Mouse (Mus musculus) liver, postnatal 0 days (tissue): Measurements from ENCODE around the gene Atf5. TPM values are rescaled to one million over a fixed set of nuclear protein-coding genes. Genes with fewer than 3 reads are reported as not detected.

Experiments
- ATAC-seq: fragments of 200-750 bp; cut with Nextera tagmentation; 2 replicates; pipeline ENCODE4 v1.8.0; 2017; ENCODE audit warnings: mild to moderate bottlenecking, moderate library complexity
- DNase-seq: peaks from one replicate; pipeline ENCODE4 v3.0.0-alpha.2; 2016
- H3K27ac ChIP-seq: fragments of 300-500 bp; sonication (generic); 2 replicates; pipeline ENCODE4 v1.5.1; 2014; ENCODE audit warnings: antibody characterized with exemption, moderate library complexity, mild to moderate bottlenecking, low read depth
- H3K27me3 ChIP-seq: fragments of 300-500 bp; sonication (generic); 2 replicates; pipeline ENCODE4 v1.6.1; 2014; ENCODE audit warnings: low read length, control low read depth, mixed read lengths; ENCODE audit not compliant: insufficient read depth
- H3K36me3 ChIP-seq: fragments of 300-500 bp; sonication (generic); replicated peaks from 2 replicates; pipeline ENCODE4 v1.6.1; 2014; ENCODE audit warnings: mild to moderate bottlenecking, control low read depth, low read length, moderate library complexity, mixed read lengths; ENCODE audit not compliant: insufficient read depth
- H3K4me1 ChIP-seq: fragments of 300-500 bp; sonication (generic); 2 replicates; pipeline ENCODE4 v1.6.1; 2014; ENCODE audit warnings: antibody characterized with exemption, mild to moderate bottlenecking, control low read depth; ENCODE audit not compliant: insufficient read depth
- H3K4me2 ChIP-seq: fragments of 300-500 bp; sonication (generic); 2 replicates; pipeline ENCODE4 v1.6.1; 2014; ENCODE audit warnings: low read depth, mild to moderate bottlenecking, low read length, moderate library complexity, mixed read lengths
- H3K4me3 ChIP-seq: fragments of 300-500 bp; sonication (generic); 2 replicates; pipeline ENCODE4 v1.5.1; 2014; ENCODE audit warnings: low read depth, low read length
- H3K9ac ChIP-seq: fragments of 300-500 bp; sonication (generic); replicated peaks from 2 replicates; pipeline ENCODE4 v1.6.1; 2014; ENCODE audit warnings: mild to moderate bottlenecking, moderate library complexity
- H3K9me3 ChIP-seq: fragments of 300-500 bp; sonication (generic); 2 replicates; pipeline ENCODE4 v1.6.1; 2016; ENCODE audit warnings: mild to moderate bottlenecking, control low read depth, low read length, mixed read lengths
- CTCF ChIP-seq: sonication (generic); IDR thresholded peaks from 2 replicates; pipeline ENCODE4 v1.5.1; 2016; ENCODE audit warnings: antibody characterized with exemption, low read depth
- EP300 ChIP-seq: IDR thresholded peaks from 2 replicates; pipeline ENCODE4 v1.6.1; 2016; ENCODE audit warnings: antibody characterized with exemption, low read depth, mild to moderate bottlenecking
- WGBS: fragments of 180-500 bp; shearing (Covaris S2); extraction: QIAGEN DNeasy Blood & Tissue Kit; methylation state at CpG from one replicate; pipeline ENCODE4 v1.1.7; 2014; ENCODE audit not compliant: insufficient replicate concordance; 5-methylcytosine and 5-hydroxymethylcytosine counted together
- polyA plus RNA-seq: library from polyadenylated mRNA; unstranded; fragments of >200 nt; fragmentation: Nextera tagmentation; extraction: Ambion mirVana; gene quantifications from 2 replicates; pipeline ENCODE4 v1.2.1, GENCODE M21; 2015

Atf5 gene
- polyA plus RNA-seq, 1 experiment from 2014 or later = 66.6 TPM

DNA sequence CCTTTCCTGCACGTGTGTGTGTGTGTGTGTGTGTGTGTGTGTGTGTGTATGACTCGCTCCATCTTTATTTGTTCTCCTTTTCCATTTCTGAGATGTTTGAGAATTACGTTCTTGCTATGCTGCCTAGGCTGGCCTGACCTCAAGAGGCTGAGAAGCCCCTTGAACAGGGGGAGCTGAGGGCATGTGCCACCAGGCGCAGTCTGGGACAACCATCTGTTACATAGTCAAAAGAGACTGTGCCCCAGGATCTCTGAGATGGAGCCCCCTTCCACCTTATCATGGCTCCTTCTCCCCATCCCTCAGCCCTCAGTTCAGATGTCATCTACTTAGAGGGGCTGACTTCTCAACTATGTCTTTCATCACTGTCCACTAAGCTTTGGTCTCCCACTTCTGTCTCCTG lies 2.0 kb downstream of the Atf5 start:
- H3K27ac ChIP-seq = peak overlapping the region; percentile 98
- ATAC-seq = no peak
- peak overlapping the region; percentile 86 for H3K4me2 ChIP-seq
- DNase-seq = peak; percentile 15
- H3K4me1 ChIP-seq = peaks cover 28% of the 10 kb centered on the region
- H3K36me3 ChIP-seq = peaks cover 21% of the 10 kb centered on the region
- H3K27me3 ChIP-seq = no peaks in the 10 kb centered on the region
- peak overlapping the region; percentile 86 for H3K4me3 ChIP-seq
- peak overlapping the region; percentile 96 for H3K9ac ChIP-seq
- H3K9me3 ChIP-seq = no peaks in the 10 kb centered on the region
- 75% methylated on average over 4 of the region's 4 CpGs for WGBS
- TF ChIP-seq EP300 (no peak), CTCF (no peak)

DNA sequence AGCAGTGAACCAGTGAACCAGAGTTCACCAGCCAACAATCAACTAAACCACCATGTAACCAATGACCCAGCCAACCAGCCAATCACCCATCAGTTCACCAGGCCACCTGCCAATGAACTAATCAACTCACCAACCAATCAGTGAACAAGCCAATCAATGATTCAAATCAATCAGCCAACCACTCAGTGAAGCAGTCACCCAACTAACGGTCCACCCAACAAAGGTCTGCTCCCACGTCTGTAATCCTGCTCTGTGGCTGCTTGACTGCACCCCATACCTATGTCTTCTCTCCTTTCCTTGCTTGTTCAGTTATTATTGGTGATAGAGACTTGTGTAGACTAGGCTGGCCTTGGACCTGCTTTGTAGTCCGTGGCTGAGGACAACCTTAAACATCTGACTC lies 2.5 kb downstream of the Atf5 start:
- peak; percentile 30 for DNase-seq
- no peak for TF ChIP-seq CTCF
- no peak for TF ChIP-seq EP300
- Histone ChIP-seq H3K4me3 (peak overlapping the region; percentile 86), H3K4me2 (peak overlapping the region; percentile 86), H3K36me3 (peaks cover 21% of the 10 kb centered on the region), H3K9ac (0 out of 2 replicates have a peak overlapping the region, but pooled peaks have one; percentile 96), H3K4me1 (peaks cover 24% of the 10 kb centered on the region), H3K9me3 (no peaks in the 10 kb centered on the region), H3K27me3 (no peaks in the 10 kb centered on the region), H3K27ac (peak overlapping the region; percentile 98; the same call in 1 of the 2 replicates)
- ATAC-seq = peak; percentile 2
- 72% methylated on average over 3 of the region's 3 CpGs for WGBS

DNA sequence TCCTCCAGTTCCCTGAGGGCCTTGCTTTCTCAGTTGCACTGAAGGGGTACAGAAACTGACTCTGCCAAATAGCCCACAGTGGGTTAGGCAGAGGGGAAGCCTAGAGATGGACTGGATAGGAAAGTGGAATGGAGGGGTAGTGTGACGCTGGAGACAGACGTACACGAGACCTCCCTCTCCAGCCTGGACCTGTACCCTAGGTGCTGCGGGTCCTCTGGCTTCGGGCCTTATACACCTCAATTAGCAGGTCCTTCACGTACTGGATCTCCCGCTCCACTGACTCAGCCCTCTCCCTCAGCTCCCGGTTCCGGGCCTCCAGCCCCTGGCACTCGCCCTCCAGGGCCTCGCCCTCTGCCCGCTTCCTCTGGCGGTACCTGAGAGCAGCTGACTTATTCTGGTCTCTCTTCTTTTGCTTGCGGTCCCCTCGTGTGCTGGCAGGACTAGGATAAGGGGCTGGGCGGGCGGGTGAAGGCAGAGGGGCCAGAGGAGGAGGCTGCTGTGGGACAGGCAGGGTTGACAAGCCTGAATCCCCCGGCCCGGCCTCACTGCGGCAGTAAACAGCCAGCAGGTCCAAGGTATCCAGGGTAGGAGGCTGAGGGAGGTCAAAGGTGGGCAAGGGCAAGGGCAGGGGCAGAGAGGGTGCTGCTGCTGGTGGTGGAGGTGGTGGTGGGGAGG lies 3.7 kb downstream of the Atf5 start:
- Histone ChIP-seq H3K27me3 (no peaks in the 10 kb centered on the region), H3K27ac (0 out of 2 replicates have a peak overlapping the region, but pooled peaks have one; percentile 7), H3K9ac (no peak overlapping the region), H3K36me3 (peaks cover 21% of the 10 kb centered on the region), H3K4me2 (peak overlapping the region; percentile 86), H3K4me1 (peaks cover 13% of the 10 kb centered on the region), H3K4me3 (peak overlapping the region; percentile 6; the same call in 1 of the 2 replicates), H3K9me3 (no peaks in the 10 kb centered on the region)
- DNase-seq (peak; percentile 13), ATAC-seq (no peak)
- no peak for TF ChIP-seq CTCF
- TF ChIP-seq EP300 = no peak
- 88% methylated on average over 20 of the region's 20 CpGs for WGBS

DNA sequence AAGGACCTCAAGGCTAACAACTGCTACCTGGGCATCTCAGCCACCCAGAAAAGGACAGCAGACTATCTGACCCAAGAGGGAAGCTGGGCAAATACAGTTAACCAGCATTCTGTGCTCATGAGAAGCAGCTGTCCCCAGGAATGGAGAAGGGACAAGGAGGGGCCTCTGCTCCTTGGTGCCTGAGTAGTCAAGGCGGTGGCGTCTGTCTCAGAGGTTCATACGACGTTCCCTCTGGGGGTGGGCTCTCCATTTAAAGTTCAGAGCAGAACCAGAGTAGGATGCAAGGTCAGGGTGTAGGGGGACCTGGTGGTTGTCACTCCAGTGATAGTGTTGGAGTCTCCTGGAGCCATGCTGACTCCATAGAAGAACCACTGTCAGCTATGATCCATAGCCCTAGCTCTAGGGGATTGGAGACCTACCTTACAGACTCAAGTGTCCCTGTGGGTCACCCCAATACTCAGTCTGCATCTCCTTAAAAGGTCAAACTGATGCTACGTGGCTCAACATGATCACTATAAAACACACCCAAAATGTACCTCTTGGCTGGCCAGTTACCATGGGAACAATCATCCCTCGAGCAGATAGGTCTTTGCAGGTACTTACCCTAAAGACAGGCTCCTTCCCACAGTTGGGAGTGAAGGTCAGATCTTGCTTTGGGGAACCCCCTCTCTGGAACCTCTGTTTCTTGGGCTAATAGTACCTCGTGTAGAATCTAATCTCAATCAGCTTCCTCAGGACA lies 5.5 kb downstream of the Atf5 start:
- Histone ChIP-seq H3K9me3 (no peaks in the 10 kb centered on the region), H3K4me2 (no peak overlapping the region), H3K27ac (no peak overlapping the region), H3K27me3 (no peaks in the 10 kb centered on the region), H3K36me3 (peaks cover 21% of the 10 kb centered on the region), H3K4me3 (no peak overlapping the region), H3K9ac (no peak overlapping the region), H3K4me1 (peaks cover 6% of the 10 kb centered on the region; the same call in 1 of the 2 replicates)
- no peak for TF ChIP-seq EP300
- no peak for TF ChIP-seq CTCF
- WGBS = 76% methylated on average over 7 of the region's 7 CpGs
- ATAC-seq (no peak), DNase-seq (peak; percentile 14)

DNA sequence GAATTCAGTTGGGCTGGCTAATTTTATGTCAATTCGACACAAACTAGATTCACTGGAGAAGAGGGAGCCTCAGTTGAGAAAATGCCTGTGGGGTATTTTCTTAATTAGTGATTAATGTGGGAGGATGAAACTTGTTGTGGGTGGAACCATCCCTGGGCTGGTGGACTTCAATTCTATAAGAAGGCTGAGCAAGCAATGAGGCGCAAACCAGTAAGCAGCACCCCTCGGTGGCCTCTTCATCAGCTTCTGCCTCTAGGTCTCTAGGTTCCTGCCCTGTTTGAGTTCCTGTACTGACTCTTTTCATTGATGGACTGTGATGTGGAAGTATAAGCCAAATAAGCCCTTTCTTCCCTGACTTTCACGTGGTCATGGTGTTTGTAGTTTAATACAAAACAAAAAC lies 6.1 kb downstream of the Atf5 start:
- Histone ChIP-seq H3K27ac (no peak overlapping the region), H3K4me1 (peaks cover 6% of the 10 kb centered on the region; the same call in 1 of the 2 replicates), H3K27me3 (no peaks in the 10 kb centered on the region), H3K9me3 (no peaks in the 10 kb centered on the region), H3K4me3 (no peak overlapping the region), H3K4me2 (no peak overlapping the region), H3K9ac (no peak overlapping the region), H3K36me3 (peaks cover 21% of the 10 kb centered on the region)
- no peak for ATAC-seq
- peak; percentile 11 for DNase-seq
- 66% methylated on average over 4 of the region's 4 CpGs for WGBS
- no peak for TF ChIP-seq EP300
- TF ChIP-seq CTCF = no peak

DNA sequence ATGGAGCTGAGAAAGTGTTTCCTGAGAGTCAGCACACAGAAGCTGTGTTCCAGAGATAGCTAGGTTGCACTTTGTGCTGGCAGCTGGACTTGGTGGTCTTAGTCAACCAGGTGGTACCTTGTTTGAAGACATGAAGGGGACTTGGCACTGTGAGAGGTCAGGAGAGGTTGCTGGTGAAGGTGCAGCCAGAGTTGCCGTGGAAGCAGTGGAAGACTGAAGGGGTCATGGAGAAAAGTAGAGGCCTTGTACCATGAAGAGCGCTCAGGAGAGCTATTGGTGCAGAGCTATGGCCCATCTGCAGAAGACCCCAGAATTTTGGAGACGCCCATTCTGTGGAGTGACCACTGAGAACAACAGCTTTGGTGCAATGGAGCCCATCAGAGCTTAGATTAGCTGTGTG lies 7.0 kb downstream of the Atf5 start:
- H3K4me2 ChIP-seq = no peak overlapping the region
- TF ChIP-seq CTCF (no peak), EP300 (no peak)
- no peaks in the 10 kb centered on the region for H3K4me1 ChIP-seq
- H3K27ac ChIP-seq = no peak overlapping the region
- peaks cover 17% of the 10 kb centered on the region for H3K36me3 ChIP-seq
- no peak overlapping the region for H3K9ac ChIP-seq
- no peak overlapping the region for H3K4me3 ChIP-seq
- H3K27me3 ChIP-seq = no peaks in the 10 kb centered on the region
- 74% methylated on average over 3 of the region's 3 CpGs for WGBS
- peak; percentile 1; the same call in 1 of the 2 replicates for ATAC-seq
- DNase-seq = peak; percentile 17
- H3K9me3 ChIP-seq = no peaks in the 10 kb centered on the region
